Mouse (Mus musculus): ENCODE data around the gene Stk19. TPM values are rescaled to one million over a fixed set of nuclear protein-coding genes. Genes with fewer than 3 reads are reported as not detected.

The Stk19 gene
- 10 to 100 TPM; 29.4 to 36.0 TPM for polyA plus RNA-seq (2017; shearing (Covaris generic))

DNA sequence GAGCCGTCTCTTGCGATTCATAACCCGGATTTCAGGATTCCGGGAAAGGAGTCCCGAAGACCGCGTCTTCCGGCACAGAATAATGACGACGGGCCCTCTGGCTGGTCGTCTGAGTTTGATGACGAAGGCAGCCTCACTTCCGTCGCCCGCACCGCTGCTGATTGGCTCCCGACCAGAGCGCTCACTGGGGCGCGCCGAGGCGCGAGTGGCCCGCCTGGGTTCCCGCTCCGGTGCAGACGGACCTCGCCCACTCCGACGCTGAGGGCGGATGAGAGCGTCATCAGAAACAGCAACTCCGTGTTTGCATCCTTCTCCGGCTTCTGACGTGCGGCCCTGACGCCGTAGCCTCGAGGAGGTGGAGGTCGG is at the start of gene Stk19, which contains the start of gene Dxo:
Stk19 (minus strand) TSS at position 90 of the 366 bp plus-strand sequence.
Dxo (plus strand) TSS at position 164 of the 366 bp plus-strand sequence.

DNA sequence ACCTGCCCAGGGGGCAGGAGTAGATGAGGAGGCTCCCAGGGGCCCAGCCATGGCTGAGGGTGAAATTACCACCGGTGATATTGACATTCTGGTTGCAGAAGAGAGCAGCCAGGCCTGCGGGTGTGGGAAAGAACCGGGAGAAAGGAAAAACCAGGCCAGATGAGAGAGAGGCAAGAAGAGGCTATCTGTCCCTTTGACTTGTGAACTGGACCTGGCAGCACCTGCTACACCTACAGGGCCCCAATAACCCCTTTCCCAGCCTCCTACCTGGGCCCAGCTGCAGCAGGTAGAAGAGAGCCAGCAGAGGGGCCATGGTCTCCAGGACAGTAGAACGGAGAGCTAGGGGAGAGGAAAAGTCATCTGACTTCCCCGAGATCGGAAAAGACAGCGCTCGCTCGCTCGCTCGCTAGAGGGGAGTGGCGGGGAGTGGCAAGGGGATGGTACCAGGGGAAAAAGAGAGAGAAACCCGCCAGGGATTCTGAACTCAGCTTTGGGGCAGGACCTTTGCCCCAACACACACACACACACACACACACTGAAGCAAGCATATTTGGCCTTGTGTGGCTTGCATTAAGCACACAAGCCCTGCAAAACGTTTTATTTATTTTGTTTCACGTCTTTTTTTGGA is 45.1 kb upstream of the Stk19 start, which contains the start of gene Gm20547:
Gm20547 (minus strand) TSS at position 360 of the 628 bp plus-strand sequence.

DNA sequence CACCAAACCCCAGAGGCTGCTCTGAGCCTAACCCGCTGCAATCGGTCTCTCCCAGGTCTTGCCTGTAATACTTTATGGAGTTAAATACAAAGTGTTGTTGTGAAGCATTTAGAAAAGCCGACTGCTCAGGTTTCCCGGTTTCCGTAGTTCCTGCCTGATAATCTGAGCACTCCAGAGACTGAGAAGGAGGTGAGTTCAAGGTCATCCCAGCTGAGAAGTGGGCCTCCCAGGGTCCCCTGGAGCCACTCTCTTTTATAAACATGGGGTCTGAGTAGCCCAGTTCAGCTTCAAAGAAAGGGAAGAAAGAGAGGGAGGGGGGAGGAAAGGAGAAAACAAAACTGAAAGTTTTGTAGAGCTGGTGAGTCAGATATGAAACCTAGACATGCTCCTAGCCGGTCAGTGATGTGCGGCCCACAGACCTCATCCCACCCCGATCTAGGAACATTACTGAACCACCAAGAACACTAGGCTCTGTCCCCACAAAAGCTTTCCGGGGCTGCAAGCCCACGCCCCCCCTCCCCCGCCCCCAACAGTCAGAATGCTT is 42.7 kb upstream of the Stk19 start, which contains the start of gene Zbtb12:
Zbtb12 (plus strand) TSS at position 148 of the 544 bp plus-strand sequence.

DNA sequence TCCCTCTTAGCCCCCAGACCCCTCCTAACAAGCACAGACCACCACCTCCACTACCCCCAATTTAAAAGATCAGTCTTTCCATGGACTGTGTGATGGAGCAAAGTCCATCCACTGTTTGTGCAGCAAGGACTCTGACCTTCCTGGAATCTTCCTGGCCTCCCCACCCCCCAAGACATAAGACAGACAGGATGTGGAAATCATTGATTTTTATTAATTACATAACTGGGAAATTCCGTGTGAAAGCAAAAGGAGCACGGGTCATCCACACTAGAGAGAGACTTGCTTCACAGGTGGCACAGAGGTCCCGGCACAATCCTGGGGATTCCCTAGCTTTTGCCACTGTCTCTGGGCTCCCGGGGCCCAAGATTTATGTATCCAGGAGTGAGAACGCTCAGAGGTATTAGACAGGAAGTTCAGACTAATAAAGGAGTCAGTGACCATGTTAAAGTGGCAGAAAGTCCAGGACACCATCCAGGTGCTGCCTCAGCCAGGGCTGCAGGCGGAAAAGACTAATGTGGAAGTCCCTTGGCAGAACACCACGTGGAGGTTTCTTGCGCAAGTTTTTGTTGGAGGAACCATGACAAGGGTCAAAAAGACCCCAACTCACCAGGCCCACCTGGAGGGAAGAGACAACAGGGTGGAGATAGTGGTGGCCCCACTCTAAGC is 25.8 kb upstream of the Stk19 start, which contains the start of gene Cfb:
Cfb (minus strand) TSS at position 103 of the 666 bp plus-strand sequence.

DNA sequence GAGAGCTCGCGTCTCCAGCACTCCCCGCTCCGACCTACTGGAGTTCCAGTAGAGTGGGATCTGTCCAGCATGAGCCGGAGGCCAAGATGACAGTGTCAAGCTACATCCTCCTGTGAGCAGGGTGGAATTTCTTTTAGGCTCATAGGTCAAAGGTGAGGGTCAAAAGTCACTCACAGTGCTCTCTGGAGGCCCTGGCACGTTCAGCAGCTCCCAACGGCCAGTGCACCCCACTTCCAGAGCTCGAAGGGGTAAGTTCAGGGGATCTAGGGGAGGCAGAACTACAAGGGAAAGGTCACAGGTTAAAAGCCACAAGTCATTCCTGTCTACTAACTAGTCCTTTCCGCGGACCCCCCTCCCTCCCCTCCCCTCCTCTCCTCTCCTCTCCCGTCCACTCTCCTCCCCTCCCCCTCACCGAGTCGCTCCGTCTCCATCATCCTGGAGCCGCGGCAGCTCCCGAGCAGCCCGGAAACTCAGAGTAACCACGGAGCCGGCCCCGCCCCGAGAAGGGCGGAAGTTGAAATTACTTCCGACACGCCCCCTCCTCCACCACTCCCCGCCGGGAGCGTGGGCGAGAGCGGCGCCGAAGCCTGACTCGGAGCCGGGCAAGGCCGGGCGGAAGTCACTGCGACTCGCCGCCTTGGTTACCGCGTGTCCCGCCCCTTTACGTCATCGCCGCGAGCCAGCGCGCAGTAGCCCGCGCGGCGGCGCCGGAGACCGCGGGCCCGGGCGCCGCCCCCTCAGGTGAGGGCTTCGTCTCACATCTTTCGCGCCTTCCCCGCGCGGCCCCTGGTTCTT is 13.2 kb upstream of the Stk19 start, which contains the start of the genes Skiv2l and Nelfe:
Skiv2l (minus strand) TSS at position 489 of the 795 bp plus-strand sequence.
Nelfe (plus strand) TSS at position 670 of the 795 bp plus-strand sequence.

DNA sequence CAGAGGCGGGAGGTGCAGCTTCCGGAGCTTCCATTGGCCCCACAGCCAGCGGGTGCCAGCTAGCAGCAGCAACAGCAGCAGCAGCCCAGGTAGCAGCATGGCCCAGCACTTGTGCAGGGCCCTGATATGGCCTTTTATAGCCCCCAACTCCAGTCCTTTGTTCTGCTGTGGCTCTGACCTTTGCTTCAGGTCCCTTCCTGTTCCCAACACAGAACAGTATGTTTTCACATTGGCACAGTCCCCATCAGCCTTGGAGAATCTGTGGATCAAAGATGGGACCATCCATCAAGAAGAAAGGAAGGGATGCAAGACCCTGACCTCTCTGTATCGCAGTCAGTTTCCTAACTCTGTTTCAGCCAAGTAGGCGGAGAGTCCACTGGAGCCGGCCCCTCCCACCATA is 32.4 kb downstream of the Stk19 start, which contains the start of gene Cyp21a1:
Cyp21a1 (minus strand) TSS at position 261 of the 400 bp plus-strand sequence.

Other genes starting within 250 kb of the Stk19 start
- 100 to 1,000 TPM; 242 to 367 TPM for gene Gpsm3, start 247.1 kb downstream of the Stk19 start, polyA plus RNA-seq (2017; shearing (Covaris generic))
- gene Pbx2, start 245.7 kb downstream of the Stk19 start, polyA plus RNA-seq (2017; shearing (Covaris generic)): 10 to 100 TPM; 15.0 to 18.2 TPM
- gene Ager, start 239.1 kb downstream of the Stk19 start, polyA plus RNA-seq (2017; shearing (Covaris generic)): 1 to 10 TPM; 1.3 to 3.4 TPM
- 100 to 1,000 TPM in 1 of 2 experiments, 10 to 100 TPM in 1; 91.5 to 117 TPM for gene Rnf5, start 233.3 kb downstream of the Stk19 start, polyA plus RNA-seq (2017; shearing (Covaris generic))
- 10 to 100 TPM; 21.3 to 25.3 TPM for gene Agpat1, start 232.7 kb downstream of the Stk19 start, polyA plus RNA-seq (2017; shearing (Covaris generic))
- gene Egfl8, start 221.0 kb downstream of the Stk19 start, polyA plus RNA-seq (2017; shearing (Covaris generic)): 1 to 10 TPM in 1 of 2 experiments, under 1 TPM in 1; 0.44 to 3.0 TPM
- 10 to 100 TPM; 19.9 to 26.0 TPM for gene Ppt2, start 208.4 kb downstream of the Stk19 start, polyA plus RNA-seq (2017; shearing (Covaris generic))
- 1 to 10 TPM; 6.5 to 8.5 TPM for gene Prrt1, start 207.4 kb downstream of the Stk19 start, polyA plus RNA-seq (2017; shearing (Covaris generic))
- gene Fkbpl, start 192.2 kb downstream of the Stk19 start, polyA plus RNA-seq (2017; shearing (Covaris generic)): 1 to 10 TPM; 3.7 to 7.1 TPM
- 10 to 100 TPM; 69.7 to 80.4 TPM for gene Atf6b, start 189.8 kb downstream of the Stk19 start, polyA plus RNA-seq (2017; shearing (Covaris generic))
- gene Tnxb, start 166.4 kb downstream of the Stk19 start, polyA plus RNA-seq (2017; shearing (Covaris generic)): under 1 TPM in 1 of 2 experiments, not detected in 1; 0.09 TPM
- gene C4b, start 93.1 kb downstream of the Stk19 start, polyA plus RNA-seq (2017; shearing (Covaris generic)): 1 to 10 TPM in 1 of 2 experiments, under 1 TPM in 1; 0.16 to 4.8 TPM
- gene Cyp21a1, start 32.4 kb downstream of the Stk19 start, polyA plus RNA-seq (2017; shearing (Covaris generic)): not detected
- 10 to 100 TPM; 63.2 to 66.7 TPM for gene Dxo, start 74 bp upstream of the Stk19 start, polyA plus RNA-seq (2017; shearing (Covaris generic))
- gene Skiv2l, start 13.3 kb upstream of the Stk19 start, polyA plus RNA-seq (2017; shearing (Covaris generic)): 100 to 1,000 TPM; 103 to 142 TPM
- 10 to 100 TPM; 48.2 to 64.7 TPM for gene Nelfe, start 13.4 kb upstream of the Stk19 start, polyA plus RNA-seq (2017; shearing (Covaris generic))
- gene Cfb, start 25.6 kb upstream of the Stk19 start, polyA plus RNA-seq (2017; shearing (Covaris generic)): under 1 TPM; 0.40 to 0.65 TPM
- under 1 TPM; 0.27 to 0.39 TPM for gene Zbtb12, start 42.5 kb upstream of the Stk19 start, polyA plus RNA-seq (2017; shearing (Covaris generic))
- not detected for gene Gm20547, start 45.1 kb upstream of the Stk19 start, polyA plus RNA-seq (2017; shearing (Covaris generic))
- 1 to 10 TPM; 1.6 to 3.3 TPM for gene C2, start 61.3 kb upstream of the Stk19 start, polyA plus RNA-seq (2017; shearing (Covaris generic))
- 10 to 100 TPM; 65.4 to 83.5 TPM for gene Ehmt2, start 61.5 kb upstream of the Stk19 start, polyA plus RNA-seq (2017; shearing (Covaris generic))
- under 1 TPM in 1 of 2 experiments, not detected in 1; 0.21 TPM for gene Slc44a4, start 77.5 kb upstream of the Stk19 start, polyA plus RNA-seq (2017; shearing (Covaris generic))
- 10 to 100 TPM; 78.7 to 95.7 TPM for gene Neu1, start 94.3 kb upstream of the Stk19 start, polyA plus RNA-seq (2017; shearing (Covaris generic))
- gene Hspa1b, start 122.3 kb upstream of the Stk19 start, polyA plus RNA-seq (2017; shearing (Covaris generic)): 100 to 1,000 TPM; 378 to 903 TPM
- gene Gm20481, start 133.0 kb upstream of the Stk19 start, polyA plus RNA-seq (2017; shearing (Covaris generic)): 10 to 100 TPM; 13.3 to 18.6 TPM
- gene Hspa1a, start 135.2 kb upstream of the Stk19 start, polyA plus RNA-seq (2017; shearing (Covaris generic)): 100 to 1,000 TPM in 1 of 2 experiments, 10 to 100 TPM in 1; 84.0 to 191 TPM
- under 1 TPM; 0.10 to 0.73 TPM for gene Hspa1l, start 135.8 kb upstream of the Stk19 start, polyA plus RNA-seq (2017; shearing (Covaris generic))
- 100 to 1,000 TPM in 1 of 2 experiments, 10 to 100 TPM in 1; 80.1 to 110 TPM for gene Lsm2, start 144.9 kb upstream of the Stk19 start, polyA plus RNA-seq (2017; shearing (Covaris generic))
- 100 to 1,000 TPM; 201 to 211 TPM for gene Vars, start 164.0 kb upstream of the Stk19 start, polyA plus RNA-seq (2017; shearing (Covaris generic))
- under 1 TPM; 0.07 to 0.34 TPM for gene Vwa7, start 179.6 kb upstream of the Stk19 start, polyA plus RNA-seq (2017; shearing (Covaris generic))
- 1 to 10 TPM; 1.5 to 2.5 TPM for gene Sapcd1, start 191.1 kb upstream of the Stk19 start, polyA plus RNA-seq (2017; shearing (Covaris generic))
- gene Msh5, start 209.8 kb upstream of the Stk19 start, polyA plus RNA-seq (2017; shearing (Covaris generic)): 1 to 10 TPM; 2.9 to 3.2 TPM
- 100 to 1,000 TPM; 533 to 549 TPM for gene Clic1, start 213.0 kb upstream of the Stk19 start, polyA plus RNA-seq (2017; shearing (Covaris generic))
- 1 to 10 TPM in 1 of 2 experiments, under 1 TPM in 1; 0.98 to 2.2 TPM for gene Ddah2, start 222.1 kb upstream of the Stk19 start, polyA plus RNA-seq (2017; shearing (Covaris generic))
- 1 to 10 TPM in 1 of 2 experiments, not detected in 1; 2.0 TPM for gene Ly6g6c, start 228.4 kb upstream of the Stk19 start, polyA plus RNA-seq (2017; shearing (Covaris generic))
- gene Mpig6b, start 229.2 kb upstream of the Stk19 start, polyA plus RNA-seq (2017; shearing (Covaris generic)): under 1 TPM; 0.11 to 0.16 TPM
- not detected for gene Ly6g6e, start 240.0 kb upstream of the Stk19 start, polyA plus RNA-seq (2017; shearing (Covaris generic))
- under 1 TPM in 1 of 2 experiments, not detected in 1; 0.60 TPM for gene Ly6g6d, start 241.1 kb upstream of the Stk19 start, polyA plus RNA-seq (2017; shearing (Covaris generic))
- gene Ly6g6f, start 248.7 kb upstream of the Stk19 start, polyA plus RNA-seq (2017; shearing (Covaris generic)): not detected

All from inflammation-experienced regulatory T-cells (primary cell).